Mouse (Mus musculus): ENCODE data around the gene Dnaic1.

DNA sequence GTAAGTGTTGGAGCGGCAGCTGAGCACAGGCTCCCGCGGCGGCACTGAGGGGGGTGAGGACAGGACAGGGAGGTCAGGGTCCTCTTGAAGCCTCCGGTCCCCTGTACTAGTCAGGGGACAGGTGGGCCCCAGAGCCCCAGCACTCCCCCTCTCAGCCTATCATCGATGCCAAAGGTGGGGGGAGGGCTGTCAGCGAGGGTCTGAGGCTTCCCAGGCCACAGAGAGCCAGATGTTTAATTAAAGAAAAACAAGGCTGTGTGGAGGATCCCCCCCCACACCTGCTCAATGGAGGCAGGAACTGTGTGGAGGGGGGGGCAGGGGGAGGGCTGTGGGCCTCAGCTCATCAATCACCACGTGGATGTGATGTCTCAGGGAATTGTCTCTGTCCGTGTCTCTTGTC is 94.0 kb downstream of the Dnaic1 start:
- TF ChIP-seq CTCF (IDR thresholded peaks at IDR 0.05; ENCODE audit: borderline replicate concordance, control insufficient read depth, extremely low read depth, insufficient read depth, low read length, poor library complexity), result no peak
- no peak for TF ChIP-seq POLR2A (IDR thresholded peaks at IDR 0.05; ENCODE audit: control insufficient read depth, extremely low read depth, insufficient read depth, low read length, poor library complexity)

All from thymus, adult 2 months (tissue).